Mouse (Mus musculus) lung, adult 2 months (tissue): ENCODE measurements around the gene Cd164l2.

ENCODE experiments used
- CTCF ChIP-seq: fragments of 200-500 bp; IDR thresholded peaks from 2 replicates; pipeline ENCODE4 v1.5.1; 2011; ENCODE audit warnings: mild to moderate bottlenecking, low read length, control low read depth; ENCODE audit not compliant: insufficient read depth
- POLR2A ChIP-seq: fragments of 200-500 bp; IDR thresholded peaks from 2 replicates; pipeline ENCODE4 v1.6.1; 2011; ENCODE audit warnings: low read depth, mild to moderate bottlenecking, control low read depth, low read length, borderline replicate concordance; ENCODE audit errors: extremely low read depth

- TF ChIP-seq CTCF (no peak), POLR2A (no peak)
Measured at GRCm38 (mm10) chr4:133251214-133251613, 39.3 kb downstream of the Cd164l2 start.
